Mouse (Mus musculus) monocyte, adult 5-6 weeks (primary cell): Measurements from ENCODE around the gene Cysltr2. TPM values are rescaled to one million over a fixed set of nuclear protein-coding genes. Genes with fewer than 3 reads are reported as not detected.

ENCODE experiments used
- ATAC-seq: fragments of 153-309, 156-312 bp; replicated peaks from 2 replicates; pipeline ENCODE4 v1.8.0; 2017; ENCODE audit warnings: mild to moderate bottlenecking; ENCODE audit not compliant: low TSS enrichment, insufficient number of reproducible peaks, severe bottlenecking, poor library complexity, low FRiP score
- total RNA-seq: library from RNA; stranded (forward); fragments of 200-1000, 200-491, 200-594 nt; gene quantifications from 3 replicates; pipeline ENCODE4 v1.2.3, GENCODE M21; 2017

Gene Cysltr2
- 20.0 to 54.5 TPM (median 29.4 TPM) in 3 replicates for total RNA-seq

DNA sequence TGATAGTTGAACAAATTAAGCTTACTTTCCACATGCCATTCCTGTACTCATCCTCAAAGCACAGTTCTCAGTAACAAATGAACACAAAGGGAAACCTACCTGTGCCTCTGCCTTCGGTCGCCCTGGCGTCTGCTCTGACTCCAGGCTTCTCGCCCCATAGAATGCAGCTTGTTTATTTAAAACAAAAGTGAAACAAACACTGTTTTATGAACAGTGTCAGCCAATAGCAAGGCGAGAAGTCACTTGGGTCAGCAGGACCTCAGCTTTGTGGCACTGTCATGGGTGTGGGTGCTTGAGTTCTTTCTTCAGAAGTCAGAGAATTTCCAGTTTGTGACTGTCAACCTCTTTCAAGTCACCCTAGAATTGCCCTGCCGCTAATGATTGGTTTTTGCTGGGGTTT is at the start of gene Cysltr2:
Cysltr2 (minus strand) TSS at position 178 of the 400 bp plus-strand sequence.
- peak; percentile 87 for ATAC-seq

DNA sequence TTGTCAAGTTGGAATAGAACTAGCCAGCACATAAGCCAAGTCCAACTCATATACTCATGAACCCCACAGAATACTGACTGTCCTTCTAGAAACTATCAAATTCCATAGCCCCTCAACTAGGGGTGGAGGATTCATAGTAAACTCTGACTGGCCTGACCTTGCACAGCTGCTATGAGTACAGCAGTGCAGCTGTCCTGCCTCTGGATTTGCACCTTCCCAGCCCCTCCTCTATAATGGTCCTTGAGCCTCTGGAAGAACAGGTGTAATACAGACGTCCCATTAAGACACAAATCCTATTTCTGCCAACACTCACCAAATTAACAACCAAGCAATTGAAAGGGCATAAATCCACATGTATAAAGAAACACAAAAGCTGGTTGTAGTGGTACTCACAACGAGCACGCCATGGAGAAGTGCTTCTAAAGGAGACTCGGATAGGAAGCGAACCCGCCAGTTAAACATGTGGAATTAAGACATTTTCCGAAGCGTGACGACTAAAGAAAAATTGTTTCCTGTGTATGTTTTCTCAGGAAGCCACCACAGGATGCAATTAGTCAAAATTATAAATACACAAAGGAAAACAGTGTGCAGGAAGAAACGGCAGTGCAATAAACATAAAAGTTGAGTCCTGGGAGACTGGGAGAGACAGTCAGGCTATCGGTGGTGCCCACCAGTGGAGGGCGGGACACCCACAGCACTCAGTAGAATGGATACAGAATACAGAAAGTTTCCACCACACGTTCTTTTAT is 46.1 kb upstream of the Cysltr2 start:
- ATAC-seq = no peak

DNA sequence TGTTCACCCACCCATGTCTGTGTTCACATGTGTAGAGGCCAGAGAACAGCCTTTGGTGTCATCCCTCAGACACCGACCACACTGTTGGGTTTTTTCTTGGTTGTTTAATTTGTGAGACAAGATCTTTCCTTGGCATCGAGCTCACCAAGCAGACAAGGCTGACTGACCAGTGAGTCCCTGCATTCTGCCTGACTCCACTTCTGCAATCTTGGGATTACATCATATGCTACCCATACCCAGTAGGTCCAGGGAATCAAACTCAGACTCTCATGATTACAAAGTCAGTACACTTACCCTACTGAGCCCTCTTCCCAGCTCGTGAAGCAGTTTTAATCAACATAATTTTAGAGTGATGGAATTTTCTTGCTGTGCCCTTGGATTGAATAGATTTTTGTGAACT is 44.0 kb upstream of the Cysltr2 start:
- ATAC-seq = no peak

DNA sequence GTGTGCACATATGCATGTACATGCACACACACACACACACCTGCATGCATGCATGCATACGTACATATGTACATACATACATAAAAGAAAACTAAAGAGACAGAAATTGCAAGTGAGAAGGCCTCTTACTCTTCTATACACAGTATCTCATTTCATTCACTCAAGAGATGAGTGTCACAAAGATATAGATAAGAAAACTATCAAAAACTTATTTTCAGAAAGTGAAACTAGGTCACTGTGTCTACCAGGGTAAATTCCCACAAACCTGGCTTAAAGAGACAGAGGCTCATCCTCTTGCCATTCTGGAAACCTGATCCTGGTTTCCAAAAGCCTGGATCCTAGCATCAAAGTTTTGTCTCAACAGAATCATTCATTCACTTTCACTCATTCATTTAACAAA is 39.3 kb upstream of the Cysltr2 start:
- ATAC-seq = no peak

DNA sequence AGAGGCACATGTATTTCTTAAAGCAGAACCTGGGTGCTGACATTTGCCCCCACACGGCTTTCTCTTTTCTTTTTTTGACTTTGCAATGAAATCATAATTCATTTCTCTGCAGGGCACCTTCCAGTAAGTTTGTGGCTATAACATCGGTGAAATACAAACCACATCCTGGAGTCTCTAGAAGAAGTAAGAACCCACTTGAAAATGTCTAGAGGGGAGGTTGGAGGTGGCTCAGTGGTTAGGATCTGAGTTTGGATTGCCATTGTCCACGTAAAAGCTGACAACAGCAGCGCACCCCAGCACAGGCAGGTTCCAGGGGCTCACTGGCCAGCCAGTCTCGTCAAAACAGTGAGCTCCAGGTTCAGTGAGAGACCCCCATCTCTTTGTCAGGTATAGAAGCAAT is 38.8 kb upstream of the Cysltr2 start:
- ATAC-seq = no peak

DNA sequence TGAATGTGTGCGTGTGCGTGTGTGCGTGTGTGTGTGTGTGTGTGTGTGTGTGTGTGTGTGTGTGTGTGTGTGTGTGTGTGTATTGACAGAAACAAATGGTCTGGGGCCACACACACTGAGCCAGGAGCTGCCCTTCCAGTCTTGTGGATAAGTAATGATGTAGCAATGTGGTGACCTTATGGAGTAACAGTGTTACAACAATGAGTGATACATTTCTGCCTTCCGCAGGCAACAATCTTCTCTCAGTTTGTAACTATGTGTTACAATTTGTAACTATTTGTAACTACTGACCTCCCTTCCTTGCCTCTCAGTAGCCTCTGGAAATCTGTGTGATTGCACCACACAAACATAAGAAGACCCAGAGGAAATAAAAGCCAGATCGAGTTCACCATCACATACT is 38.3 kb upstream of the Cysltr2 start:
- ATAC-seq = no peak

DNA sequence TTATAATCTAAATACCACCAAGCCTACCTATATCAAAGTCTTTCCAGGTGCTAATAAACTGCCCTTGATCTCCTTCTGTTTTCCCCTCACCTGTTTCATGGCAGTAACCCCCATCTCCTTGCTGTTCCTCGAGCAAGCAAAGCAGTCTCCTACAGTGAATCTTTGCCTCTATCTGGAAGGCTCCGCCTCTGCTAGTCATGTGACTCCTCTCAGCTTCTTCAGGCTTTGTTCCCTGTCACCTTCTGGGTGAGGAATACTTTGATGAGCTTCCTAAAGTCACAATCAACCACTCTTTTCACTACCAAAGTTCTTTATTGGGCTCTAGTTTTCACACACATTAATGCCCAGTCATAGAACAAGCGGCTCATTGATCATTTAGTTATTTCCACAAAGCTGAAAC is 37.5 kb upstream of the Cysltr2 start:
- ATAC-seq = no peak

DNA sequence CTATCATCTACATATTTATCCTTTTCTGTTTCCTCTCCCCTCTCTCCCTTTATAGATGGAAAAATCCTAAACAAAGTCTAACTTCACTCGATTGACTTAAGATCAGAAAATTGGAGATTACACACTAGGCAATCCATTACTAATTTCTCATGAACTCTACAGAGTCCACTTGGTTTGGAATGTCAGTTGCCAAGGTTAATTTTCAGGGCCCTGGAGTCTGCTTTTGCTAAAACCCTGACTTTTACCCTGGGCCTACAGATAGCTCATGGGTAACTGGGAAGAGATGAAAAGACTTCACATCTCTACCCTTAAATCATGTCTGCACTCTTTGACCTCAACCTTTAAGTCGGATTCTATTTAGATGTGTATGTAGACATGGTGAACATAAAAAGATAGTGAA is 34.6 kb upstream of the Cysltr2 start:
- no peak for ATAC-seq

DNA sequence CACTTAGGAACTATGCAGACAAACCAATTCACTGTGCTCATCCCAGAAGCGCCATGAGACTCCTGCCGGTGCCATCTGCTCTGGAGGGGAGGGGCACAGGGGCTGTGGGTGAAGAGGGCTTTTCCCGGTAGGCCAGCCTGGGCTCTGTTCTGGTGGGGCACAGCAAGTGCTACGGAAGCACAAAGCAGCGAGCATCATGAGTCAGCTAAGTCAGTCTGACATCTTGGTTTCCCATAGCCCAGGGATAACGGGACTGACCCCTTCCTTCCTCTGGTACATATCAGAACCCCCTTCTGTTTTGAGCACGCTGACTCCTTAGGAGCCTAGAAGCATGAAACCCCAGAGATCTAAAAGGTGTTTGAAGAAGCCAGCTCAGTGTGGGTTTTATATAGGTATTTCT is 15.5 kb upstream of the Cysltr2 start:
- ATAC-seq = no peak

DNA sequence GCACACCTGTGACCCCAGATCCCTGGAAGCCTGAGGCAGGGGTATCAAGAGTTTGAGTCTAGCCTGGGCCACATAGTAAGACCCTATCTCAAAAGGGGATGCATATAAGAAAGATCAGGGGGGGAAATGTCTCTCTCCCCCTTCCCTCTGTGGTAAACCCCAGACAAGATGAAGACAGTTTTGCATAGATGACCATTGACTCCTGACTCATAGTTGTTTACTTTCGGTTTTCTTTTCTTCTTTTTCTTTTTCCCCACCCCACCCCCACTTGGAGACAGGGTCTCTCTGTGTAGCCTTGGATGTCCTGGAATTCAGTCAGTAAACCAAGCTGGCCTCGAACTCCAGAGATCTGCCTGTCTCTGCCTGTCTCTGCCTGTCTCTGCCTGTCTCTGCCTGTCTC is 9.8 kb upstream of the Cysltr2 start:
- ATAC-seq = no peak

DNA sequence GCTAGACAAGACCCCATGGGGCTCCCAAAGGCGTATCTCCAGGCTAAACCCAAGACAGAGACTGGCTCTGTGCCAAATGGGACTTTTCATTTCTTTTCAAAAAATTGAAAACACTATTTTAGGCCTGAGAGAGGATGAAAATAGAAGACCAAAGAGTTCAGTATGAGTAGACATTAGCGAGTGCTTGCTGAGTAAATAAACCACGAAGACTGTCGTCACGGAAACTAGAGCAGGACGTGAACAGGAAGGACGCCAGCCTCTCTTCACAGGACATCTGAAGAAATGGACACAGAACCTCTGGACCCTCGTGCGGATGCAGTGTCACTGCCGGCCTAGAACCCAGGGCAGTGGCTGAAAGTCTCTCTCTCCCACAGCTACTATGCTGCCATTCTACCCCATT is 8.8 kb upstream of the Cysltr2 start:
- no peak for ATAC-seq

DNA sequence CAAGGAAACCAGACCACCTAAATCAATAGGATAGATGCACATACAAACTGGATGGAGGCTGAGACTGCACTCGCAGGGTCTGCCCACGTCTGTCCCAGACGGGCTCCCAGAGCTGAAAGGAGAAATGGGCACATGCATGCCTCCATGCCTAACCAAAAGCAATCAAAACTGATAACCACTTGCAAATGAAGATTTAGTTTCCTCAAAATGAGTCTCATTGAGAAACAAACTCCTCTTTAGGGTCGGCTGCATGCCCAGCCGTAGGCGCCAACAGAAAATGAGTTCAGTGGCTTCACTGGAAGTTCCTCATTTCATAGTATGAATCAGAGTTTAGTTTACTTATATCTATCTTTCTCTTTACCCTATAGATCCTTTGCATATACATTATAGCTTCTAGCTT is 7.9 kb upstream of the Cysltr2 start:
- ATAC-seq = no peak

DNA sequence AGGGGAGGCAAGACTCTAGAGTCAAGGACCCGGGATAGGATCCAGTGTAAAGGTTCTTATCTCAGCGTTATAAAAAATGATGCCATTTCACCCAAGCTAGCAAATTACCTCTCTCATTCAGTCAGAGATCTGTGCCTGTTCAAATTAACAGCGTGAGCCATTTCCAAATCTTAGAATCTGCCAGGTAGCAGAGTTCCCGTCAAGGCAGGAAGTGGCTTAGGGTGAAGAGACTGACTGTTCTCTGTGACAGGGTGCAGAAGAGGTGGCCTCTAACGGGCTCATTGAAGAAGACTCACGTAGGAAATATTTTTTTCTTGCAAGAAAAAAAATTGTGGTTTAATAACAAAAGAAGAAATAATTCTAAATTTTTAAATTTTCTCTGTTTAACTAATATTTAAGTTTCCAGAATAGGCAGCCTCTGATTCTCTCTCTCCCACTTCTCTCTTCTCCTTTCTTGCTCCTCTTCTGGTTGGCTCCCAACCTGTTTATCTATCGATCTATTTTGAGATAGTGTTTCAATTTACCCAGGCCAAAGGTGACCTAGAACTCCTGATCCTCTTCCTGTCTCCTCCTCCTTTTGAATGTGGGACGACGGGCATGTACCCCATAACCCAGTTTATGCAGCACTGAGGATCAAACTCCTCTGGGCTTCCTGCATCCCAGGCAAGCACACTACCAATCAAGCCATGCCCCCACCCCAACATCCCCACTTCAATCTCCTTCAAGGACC is 3.5 kb downstream of the Cysltr2 start:
- no peak for ATAC-seq

DNA sequence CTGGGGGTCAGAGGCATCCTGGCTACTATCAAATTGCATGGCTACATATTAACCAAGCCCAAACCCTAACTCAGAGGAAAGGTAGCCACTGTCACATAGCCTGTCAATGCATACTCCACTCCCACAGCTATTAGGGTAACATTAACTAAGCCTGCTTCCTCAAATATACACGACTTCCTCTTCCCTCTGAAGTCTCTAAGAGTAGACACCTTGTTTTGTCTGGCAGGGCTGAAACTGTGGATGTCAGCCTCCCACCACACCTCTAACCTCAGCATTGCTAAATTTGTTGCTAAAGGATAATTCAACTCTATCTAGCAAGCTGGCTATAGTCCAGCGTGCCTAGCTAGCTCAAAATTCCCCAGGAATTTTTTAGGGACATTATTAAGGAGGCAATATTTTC is 7.2 kb downstream of the Cysltr2 start:
- ATAC-seq = peak; percentile 66; the same call in 1 of the 2 replicates

DNA sequence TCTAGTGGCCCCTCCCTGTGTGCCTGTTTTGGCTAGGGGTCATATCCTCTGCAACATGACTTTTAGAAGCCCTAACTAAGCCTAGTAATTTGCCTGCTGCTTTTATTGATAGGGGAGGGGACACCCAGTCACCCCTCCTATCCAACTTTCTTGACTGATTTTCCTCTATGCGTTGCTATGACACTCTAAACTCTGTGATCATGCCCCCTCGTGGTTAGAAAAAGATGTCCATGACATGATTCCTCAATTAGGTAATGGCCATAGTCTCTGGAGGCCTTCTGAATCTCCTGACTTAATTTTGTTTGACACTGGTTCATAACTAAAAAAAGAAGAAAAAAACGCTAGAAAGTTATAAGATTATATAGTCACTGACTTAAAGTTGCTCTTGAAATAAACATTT is 15.6 kb downstream of the Cysltr2 start:
- no peak for ATAC-seq

DNA sequence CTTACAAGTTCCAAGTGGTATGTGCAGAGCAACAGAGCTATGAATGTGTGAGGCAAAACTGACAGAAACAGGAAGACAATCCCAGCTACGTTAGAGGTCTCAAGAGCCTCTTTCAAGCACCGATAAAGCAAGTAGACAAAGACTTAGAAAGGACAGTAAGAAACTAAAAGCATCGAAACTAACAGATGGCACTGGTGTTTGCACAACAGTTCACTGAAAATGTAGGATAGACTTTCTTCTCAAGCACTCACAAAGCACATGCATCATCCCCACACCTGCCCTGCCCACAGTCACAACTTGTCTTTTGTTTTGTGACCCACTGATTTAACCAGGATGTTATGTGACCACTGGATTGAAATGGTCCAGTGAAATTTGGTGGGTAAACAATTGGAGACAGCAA is 17.7 kb downstream of the Cysltr2 start:
- ATAC-seq = no peak

DNA sequence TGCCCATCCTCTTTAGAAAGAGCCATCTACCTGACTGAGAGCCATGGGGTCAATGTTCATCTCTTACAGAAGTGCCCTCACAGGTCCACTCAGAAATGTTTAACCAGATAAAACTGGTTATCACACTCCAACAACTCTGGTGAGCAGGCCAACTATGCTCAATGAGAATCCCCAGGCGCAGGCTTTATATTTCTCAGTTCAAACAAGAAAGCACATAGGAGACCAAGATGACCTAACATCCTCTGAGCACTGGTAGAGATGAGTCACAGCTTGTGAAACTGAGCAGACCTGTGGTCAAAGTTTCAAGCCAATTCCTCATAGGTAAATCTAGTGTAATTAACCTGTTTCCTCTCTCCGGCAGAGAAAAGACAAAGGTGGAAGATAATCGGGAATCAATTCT is 31.6 kb downstream of the Cysltr2 start:
- no peak for ATAC-seq

DNA sequence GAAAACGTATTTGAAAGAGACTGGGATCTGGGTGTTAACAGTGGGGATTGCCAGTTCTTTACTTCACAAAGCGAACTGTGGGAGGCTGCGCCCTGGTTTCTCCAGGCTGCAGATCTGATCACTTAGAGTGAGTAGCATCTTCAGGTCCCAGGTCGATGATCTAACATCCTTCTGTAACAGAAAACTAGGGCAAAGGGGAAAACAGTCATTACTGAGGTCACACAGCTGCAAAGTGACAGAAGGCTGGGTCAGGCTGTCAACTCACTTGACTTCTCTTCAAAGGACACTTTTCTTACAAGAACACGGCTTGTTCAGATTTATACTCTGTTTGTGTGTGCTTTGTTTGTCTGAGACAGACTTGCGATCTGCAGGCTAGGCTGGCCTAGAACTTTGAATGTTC is 33.5 kb downstream of the Cysltr2 start:
- no peak for ATAC-seq

DNA sequence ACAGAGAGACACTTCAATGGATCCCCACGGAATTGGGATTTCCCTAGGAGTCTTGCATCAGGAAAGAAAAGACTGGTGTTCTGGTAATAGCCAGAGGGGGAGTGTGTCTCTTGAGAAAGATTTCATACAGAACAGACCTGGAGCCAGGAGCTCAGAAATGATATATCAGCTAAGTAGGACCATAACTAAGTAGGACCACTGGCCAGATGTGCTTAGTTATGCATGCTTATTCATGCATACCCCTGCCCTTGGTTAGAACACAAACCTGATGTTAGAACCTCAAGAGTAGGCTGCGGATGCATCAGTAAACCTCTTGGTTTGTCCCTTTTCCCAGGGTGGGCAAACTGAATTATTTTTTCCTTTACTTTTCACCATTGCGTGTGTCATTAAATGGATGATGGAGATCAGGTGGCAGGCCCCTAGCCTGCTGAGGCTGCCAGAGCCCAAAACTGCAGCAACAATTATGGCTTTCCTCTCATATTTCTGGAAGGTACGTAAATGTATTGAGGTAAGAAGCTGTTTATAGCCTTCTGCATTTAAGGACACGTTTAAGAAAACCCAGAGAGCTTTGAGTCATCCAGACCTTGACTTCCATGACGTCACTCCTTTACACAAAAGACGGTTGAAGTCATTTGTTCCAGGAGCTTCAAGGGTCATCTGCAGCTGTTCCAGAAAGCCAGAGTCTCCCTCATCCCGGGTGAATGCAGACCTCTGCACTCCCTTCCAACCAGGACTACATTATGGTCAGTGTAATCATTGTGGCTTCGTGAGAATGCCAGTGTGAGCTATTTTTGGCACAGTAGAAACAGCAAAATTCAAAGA is 35.0 kb downstream of the Cysltr2 start:
- ATAC-seq = no peak

DNA sequence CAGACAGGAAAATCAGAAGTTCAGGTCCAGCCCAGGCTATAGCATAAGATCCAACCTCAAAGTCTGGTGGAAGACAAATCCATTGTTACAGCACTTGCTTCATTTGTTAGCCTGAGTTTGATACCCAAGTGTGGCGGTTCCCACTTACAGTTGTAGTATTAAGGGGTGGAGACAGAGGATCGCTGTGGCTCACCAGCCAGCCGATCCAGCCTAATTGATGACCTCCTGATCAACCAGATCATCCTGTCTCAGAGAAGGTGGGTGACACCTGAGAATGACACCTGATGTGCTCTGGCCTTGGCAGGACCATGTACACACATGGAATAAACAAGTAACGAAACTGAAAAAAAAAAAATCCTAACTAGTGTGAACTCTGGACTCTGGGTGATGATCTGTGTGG is 47.1 kb downstream of the Cysltr2 start:
- no peak for ATAC-seq
